Mouse (Mus musculus) megakaryocyte, embryonic 14.5 days (primary cell): ENCODE data around the gene Epb41. TPM values are rescaled to one million over a fixed set of nuclear protein-coding genes. Genes with fewer than 3 reads are reported as not detected.
A peak's percentile ranks its signal among the peaks of the same experiment; 100 is the strongest.

ENCODE experiments used
- H3K27me3 ChIP-seq: replicated peaks from 2 replicates; pipeline ENCODE3; 2012; ENCODE audit warnings: inconsistent platforms
- H3K36me3 ChIP-seq: replicated peaks from 2 replicates; pipeline ENCODE3; 2012; ENCODE audit warnings: low read length, inconsistent platforms, mixed read lengths
- H3K4me1 ChIP-seq: 2 replicates; pipeline ENCODE4 v1.6.1; 2012; ENCODE audit warnings: inconsistent platforms
- H3K4me3 ChIP-seq: replicated peaks from 2 replicates; pipeline ENCODE3; 2012; ENCODE audit warnings: moderate library complexity, mild to moderate bottlenecking, inconsistent platforms
- H3K9me3 ChIP-seq: 2 replicates; pipeline ENCODE4 v1.6.1; 2012; ENCODE audit warnings: inconsistent platforms
- FLI1 ChIP-seq: IDR thresholded peaks from 2 replicates; pipeline ENCODE4 v1.6.1; 2012; ENCODE audit warnings: low read length, inconsistent platforms, mixed read lengths
- GATA1 ChIP-seq: IDR thresholded peaks from 3 replicates; pipeline ENCODE4 v1.6.1; 2012; ENCODE audit warnings: mixed read lengths, low read length, inconsistent platforms, borderline replicate concordance
- polyA plus RNA-seq: library from polyadenylated mRNA; stranded (reverse); fragments of >175 nt; gene quantifications from 2 replicates; pipeline ENCODE4 v1.2.3, GENCODE M21; 2012; ENCODE audit warnings: low replicate concordance; ENCODE audit not compliant: insufficient read depth

Gene Epb41
- polyA plus RNA-seq, 1 experiment: 122 TPM

GRCm38 (mm10) chr4:131918711-131919500 lies 156.2 kb downstream of the Epb41 start:
- Histone ChIP-seq H3K4me3 (no peak overlapping the region), H3K27me3 (peaks cover 91% of the 10 kb centered on the region), H3K4me1 (peaks cover 74% of the 10 kb centered on the region), H3K9me3 (0 out of 2 replicates have a peak, but pooled peaks cover 6% of the 10 kb centered on the region), H3K36me3 (peaks cover 51% of the 10 kb centered on the region)
- TF ChIP-seq GATA1: no peak
- no peak for TF ChIP-seq FLI1

DNA sequence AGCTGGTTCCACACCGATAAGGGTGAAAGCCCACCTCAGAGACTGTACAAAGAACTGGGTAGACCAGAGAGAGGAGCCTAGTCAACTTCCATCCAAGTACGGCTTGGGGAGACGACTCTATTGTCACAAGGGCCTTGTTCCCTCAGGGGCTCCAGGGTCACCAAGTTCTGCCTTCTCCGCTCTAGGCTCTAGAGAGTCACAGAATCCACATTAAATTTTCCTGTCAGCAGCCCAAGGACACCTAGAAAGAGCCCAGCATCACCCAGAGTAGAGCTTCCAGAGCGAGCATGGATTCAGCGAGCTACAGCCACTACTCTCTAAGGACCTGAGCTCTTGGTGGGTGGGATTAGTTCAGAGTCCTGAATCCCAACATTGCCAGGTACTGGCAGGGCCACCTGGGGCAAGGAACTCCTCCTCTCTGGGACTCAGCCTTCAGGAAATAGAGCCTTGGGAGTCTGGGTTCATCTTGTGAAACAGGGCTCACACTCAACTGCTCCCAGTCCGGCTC lies 157.0 kb downstream of the Epb41 start:
- H3K9me3 ChIP-seq: 0 out of 2 replicates have a peak, but pooled peaks cover 6% of the 10 kb centered on the region
- H3K4me1 ChIP-seq: peaks cover 80% of the 10 kb centered on the region
- H3K27me3 ChIP-seq: peaks cover 94% of the 10 kb centered on the region
- H3K36me3 ChIP-seq: peaks cover 46% of the 10 kb centered on the region
- H3K4me3 ChIP-seq: no peak overlapping the region
- TF ChIP-seq GATA1 (no peak), FLI1 (no peak)

DNA sequence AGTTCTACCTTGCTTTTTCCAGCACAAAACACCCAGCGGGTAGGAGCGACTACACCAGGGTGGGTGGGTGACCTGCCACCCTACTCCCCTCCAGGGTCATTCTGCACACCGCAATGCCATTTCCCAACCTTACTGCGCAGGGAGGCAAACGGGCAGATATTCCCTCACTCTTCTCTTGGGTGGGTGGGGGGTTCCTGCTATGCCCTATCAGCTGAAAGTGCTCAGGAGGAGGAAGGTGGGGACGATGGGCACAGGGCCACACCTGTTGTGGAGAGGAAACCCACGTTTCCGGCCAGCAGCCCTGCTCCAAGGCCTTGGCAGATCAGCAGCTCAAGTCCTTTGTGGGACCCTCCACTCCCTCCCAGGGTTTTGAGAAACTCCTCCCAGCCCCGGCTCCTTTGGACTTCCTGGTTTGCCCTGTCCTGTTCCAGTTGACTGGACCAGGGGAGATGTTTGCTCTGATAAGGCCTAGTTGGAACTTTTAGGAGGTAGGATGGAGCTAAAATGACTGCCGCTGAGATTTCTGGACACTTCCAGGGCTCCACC lies 158.0 kb downstream of the Epb41 start:
- Histone ChIP-seq H3K4me3 (no peak overlapping the region), H3K36me3 (peaks cover 40% of the 10 kb centered on the region), H3K27me3 (peaks cover 92% of the 10 kb centered on the region), H3K4me1 (peaks cover 77% of the 10 kb centered on the region), H3K9me3 (no peaks in the 10 kb centered on the region)
- TF ChIP-seq GATA1 (no peak), FLI1 (no peak)

GRCm38 (mm10) chr4:131916425-131916824 lies 158.7 kb downstream of the Epb41 start:
- TF ChIP-seq FLI1: no peak
- no peak for TF ChIP-seq GATA1
- Histone ChIP-seq H3K9me3 (no peaks in the 10 kb centered on the region), H3K4me3 (peak overlapping the region; percentile 78), H3K4me1 (peaks cover 77% of the 10 kb centered on the region), H3K27me3 (peaks cover 89% of the 10 kb centered on the region), H3K36me3 (peaks cover 37% of the 10 kb centered on the region)

DNA sequence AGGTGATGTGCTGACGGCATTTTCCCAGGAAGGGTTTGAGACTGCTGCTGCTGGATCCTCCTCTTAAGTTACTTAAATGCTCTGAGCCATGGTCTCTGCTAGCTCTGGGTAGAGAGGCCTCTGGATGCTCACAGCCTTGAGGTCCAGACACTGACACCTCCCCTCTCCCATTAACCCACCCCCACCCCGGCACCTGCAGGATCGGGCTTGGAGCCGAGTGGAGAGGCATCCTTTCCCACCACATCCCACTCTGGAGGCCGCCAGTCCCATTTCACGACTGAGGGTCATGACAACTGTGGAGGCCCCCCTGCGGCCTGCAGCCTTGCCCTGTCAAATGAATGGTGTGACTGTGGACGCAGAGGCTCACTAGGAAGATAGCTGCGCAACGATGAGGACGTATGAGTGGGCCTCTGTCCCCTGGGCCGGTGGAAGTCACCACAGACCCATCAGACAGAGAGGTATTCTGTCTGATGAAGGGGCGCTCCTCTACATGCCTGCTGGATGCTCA lies 159.2 kb downstream of the Epb41 start:
- TF ChIP-seq FLI1 (no peak), GATA1 (no peak)
- no peaks in the 10 kb centered on the region for H3K9me3 ChIP-seq
- peaks cover 84% of the 10 kb centered on the region for H3K27me3 ChIP-seq
- H3K4me1 ChIP-seq: peaks cover 79% of the 10 kb centered on the region
- H3K36me3 ChIP-seq: peaks cover 34% of the 10 kb centered on the region
- H3K4me3 ChIP-seq: peak overlapping the region; percentile 78

GRCm38 (mm10) chr4:131914891-131915469 lies 160.1 kb downstream of the Epb41 start:
- Histone ChIP-seq H3K9me3 (no peaks in the 10 kb centered on the region), H3K4me1 (peaks cover 83% of the 10 kb centered on the region), H3K36me3 (peaks cover 30% of the 10 kb centered on the region), H3K27me3 (peaks cover 75% of the 10 kb centered on the region), H3K4me3 (peak overlapping the region; percentile 80)
- TF ChIP-seq FLI1 (no peak), GATA1 (no peak)

- peaks cover 66% of the 10 kb centered on the region for H3K27me3 ChIP-seq
- H3K36me3 ChIP-seq: peaks cover 24% of the 10 kb centered on the region
- TF ChIP-seq FLI1 (no peak), GATA1 (no peak)
- H3K4me3 ChIP-seq: no peak overlapping the region
- H3K4me1 ChIP-seq: peaks cover 80% of the 10 kb centered on the region
- H3K9me3 ChIP-seq: no peaks in the 10 kb centered on the region
Measured at GRCm38 (mm10) chr4:131914046-131914643, 161.0 kb downstream of the Epb41 start.

DNA sequence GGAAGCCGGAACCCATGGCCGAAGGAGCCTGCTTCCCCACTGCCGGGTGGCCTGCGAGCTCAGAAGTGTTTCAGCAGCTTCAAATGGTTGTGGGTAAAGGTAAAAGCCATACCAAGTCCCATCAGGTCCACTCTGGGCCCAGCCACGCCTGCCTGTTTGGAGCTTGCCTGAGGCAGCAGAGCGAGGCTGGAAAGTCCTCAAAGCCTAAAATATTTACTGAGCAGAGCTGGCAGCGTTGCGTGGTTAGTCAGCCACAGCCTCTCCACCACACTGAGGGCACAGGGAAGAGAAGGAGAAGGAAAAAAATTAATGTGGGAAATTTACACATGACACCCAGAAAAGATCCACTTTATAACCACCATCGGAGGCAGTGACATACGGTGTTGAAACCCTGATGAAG lies 161.6 kb downstream of the Epb41 start:
- Histone ChIP-seq H3K36me3 (peaks cover 23% of the 10 kb centered on the region), H3K4me3 (no peak overlapping the region), H3K9me3 (no peaks in the 10 kb centered on the region), H3K27me3 (peaks cover 60% of the 10 kb centered on the region), H3K4me1 (peaks cover 73% of the 10 kb centered on the region)
- TF ChIP-seq FLI1 (no peak), GATA1 (no peak)

GRCm38 (mm10) chr4:131911521-131911920 lies 163.6 kb downstream of the Epb41 start:
- Histone ChIP-seq H3K27me3 (peaks cover 43% of the 10 kb centered on the region), H3K4me1 (peaks cover 65% of the 10 kb centered on the region), H3K4me3 (no peak overlapping the region), H3K36me3 (peaks cover 36% of the 10 kb centered on the region), H3K9me3 (peaks cover 6% of the 10 kb centered on the region; the same call in 1 of the 2 replicates)
- TF ChIP-seq GATA1: no peak
- no peak for TF ChIP-seq FLI1
